Mouse (Mus musculus) inflammation-experienced regulatory T-cells, adult 6 months (primary cell): Measurements from ENCODE around the gene Rgs17. TPM values are rescaled to one million over a fixed set of nuclear protein-coding genes. Genes with fewer than 3 reads are reported as not detected.

Source experiments
- ATAC-seq: one replicate; pipeline ENCODE4 v1.8.0; 2017
- polyA plus RNA-seq, 3 experiments: library from polyadenylated mRNA; unstranded; fragments of 100-300 nt; shearing (Covaris generic); gene quantifications; one replicate each; pipeline ENCODE4 v1.2.1; 2017

Gene Rgs17
- polyA plus RNA-seq, 3 experiments from 2014 or later = not detected

DNA sequence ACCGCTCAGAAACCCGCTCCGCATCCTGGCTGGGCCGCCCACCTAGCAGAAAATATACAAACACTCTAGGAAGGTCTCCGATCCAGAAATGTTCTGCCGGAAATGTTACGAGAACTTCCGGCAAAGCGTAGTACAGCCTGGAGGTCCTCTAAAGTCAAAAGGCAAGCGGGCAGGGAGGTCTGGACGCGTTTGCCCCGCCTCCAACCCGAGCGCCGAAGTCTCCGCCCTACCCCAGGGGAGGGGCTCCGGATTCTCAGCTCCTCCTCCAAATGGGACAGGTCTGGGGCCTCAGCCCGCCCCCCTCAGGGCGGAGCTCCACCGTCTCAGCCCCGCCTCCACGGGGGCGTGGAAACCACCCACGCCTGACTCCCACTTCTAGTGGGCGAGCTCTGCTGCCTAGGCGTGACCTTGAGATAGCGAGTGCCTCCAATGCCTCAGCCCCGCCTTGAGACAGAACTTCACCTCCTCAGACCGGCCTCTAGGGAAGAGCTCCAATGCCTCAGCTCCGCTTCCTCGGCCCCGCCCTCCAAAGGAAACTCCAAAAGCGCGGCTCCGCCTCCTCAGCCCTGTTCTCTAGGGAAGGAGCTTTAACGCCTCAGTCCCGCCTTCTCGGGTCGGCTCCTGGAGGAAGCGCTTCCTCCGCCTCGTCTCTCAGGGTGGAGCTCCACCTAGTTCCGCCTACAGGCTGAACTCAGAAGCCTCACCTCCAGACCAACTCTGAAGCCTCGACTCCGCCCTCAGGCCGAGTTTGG, 98.3 kb downstream of the Rgs17 start, which contains the start of gene Mtrf1l:
Gene Mtrf1l (minus strand): TSS at position 171 of the 752 bp plus-strand sequence.
- peak; percentile 83 for ATAC-seq

DNA sequence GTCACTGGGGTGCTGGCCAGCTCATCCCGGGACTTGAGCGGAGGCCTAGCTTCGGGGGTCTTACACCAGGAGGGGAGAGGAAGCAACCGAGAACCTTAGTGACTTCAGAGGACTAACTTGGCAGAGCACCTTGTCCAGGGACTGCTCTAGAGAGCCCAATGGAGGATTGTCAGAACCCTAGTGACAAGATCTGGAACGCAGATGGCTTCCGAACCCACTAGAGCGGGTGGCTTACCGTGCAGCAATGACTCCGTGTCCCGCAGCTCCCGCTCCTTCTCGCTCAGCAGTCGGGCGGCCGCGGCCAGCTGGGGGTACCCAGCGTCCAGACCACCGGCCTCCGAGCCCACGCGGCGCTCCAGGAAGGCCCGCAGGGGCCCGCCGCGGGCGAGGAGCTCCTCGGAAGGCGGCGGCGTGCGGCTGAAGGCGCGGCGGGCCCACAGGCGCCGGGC, 98.9 kb downstream of the Rgs17 start:
- ATAC-seq = no peak

GRCm38 (mm10) chr10:5818772-5819171, 103.4 kb downstream of the Rgs17 start:
- no peak for ATAC-seq

DNA sequence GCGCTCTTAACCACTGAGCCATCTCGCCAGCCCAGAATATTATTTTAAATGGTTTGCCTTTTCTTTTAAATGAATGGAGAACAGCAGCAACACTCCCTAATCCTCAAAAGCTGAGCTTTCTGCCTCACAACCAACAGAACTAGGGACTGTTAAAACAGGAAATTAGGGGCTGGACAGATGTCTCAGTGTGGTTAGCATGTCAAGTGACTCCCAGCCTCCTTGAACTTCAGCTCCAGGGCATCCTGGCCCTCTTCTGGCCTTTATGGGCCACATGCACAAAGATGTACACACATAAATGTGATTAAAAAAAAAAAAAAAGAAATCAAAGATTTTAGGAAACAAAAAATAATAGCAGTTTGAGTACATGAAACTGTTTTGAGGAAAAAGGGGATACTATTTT, 106.2 kb downstream of the Rgs17 start:
- no peak for ATAC-seq

DNA sequence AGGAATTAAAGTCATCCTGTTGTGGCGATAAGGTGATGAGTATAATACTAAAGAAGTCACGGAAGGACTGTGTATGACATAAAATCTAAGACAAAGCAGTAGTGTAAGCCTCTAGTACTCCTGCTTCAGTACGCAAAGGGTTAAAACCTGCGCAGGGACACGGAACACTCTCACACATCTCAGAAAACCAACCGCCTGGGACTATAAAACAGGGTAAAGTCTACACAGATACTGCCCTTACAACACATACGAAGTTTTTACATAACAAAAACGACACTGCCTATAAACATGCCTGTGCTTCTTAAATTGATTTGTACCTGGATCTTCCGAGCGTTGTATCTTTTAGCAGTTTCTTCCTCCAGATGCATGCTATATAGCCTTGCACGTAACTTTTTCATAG, 108.5 kb downstream of the Rgs17 start:
- no peak for ATAC-seq

GRCm38 (mm10) chr10:5807683-5808082, 114.5 kb downstream of the Rgs17 start:
- no peak for ATAC-seq

DNA sequence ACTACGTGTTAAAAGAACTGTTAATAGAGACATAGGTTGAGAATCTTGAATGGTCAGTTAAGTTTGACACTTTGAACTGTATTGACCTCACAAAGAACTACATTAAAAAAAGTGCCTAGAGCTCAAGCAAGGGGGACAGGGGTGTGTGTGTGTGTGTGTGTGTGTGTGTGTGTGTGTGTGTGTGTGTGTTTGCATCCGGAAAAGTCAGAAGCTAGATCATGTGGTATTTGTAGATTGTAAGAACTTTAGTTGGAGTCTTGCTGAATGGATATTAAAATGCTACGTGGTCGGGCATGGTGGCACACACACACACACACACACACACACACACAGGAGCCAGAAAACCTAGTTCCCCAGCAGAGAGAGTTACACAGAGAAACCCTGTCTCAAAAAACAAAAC, 115.2 kb downstream of the Rgs17 start:
- ATAC-seq = no peak

DNA sequence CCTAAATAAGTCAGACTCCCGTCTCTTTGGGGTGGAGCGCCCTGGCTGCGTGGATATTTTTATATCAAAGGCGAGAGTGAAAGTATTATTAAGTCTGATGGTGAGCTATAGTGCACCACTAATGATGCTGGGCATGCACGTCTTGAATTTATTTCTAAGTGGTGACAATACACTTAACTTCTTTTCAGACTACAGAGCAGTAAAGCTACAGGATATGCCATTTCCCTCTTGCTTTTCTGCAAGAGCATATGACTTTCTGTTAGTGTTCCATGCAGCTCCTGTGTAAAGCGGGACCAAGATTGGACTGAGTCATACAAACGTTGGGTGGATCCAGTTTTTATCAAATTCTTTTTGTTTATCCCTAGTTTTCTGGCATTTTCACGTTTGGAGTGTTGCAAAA, 115.8 kb downstream of the Rgs17 start:
- ATAC-seq = no peak

DNA sequence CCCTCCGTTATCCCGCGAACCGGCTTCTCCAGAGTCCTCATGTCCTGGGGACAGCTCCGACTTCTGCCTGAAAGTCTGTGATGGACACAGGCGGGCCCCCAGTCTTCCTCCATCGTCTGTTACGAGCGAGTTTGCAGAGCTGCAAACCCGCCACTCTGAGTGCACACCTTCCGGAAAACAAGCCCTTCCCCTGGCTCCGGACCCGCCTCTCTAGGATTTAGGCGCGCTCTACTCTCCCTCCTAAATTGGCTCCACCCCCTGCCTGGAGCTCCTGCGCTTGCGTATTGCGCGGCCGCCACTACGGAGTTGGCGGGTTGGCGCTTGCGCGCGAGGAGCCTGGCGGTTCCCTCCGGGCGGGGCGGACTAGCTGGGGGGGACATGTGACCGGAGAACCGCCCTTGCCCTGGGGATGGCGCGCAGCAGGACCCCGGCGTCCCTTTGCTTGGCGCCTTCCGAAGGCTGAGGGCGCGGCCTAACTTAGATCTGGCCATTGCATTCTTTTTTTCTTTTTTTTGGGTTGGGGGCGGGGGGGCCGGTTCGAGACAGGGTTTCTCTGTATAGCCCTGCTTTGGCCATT, 116.4 kb downstream of the Rgs17 start:
- ATAC-seq = peak; percentile 81

- ATAC-seq = peak; percentile 90
Measured at GRCm38 (mm10) chr10:5805243-5805730, 116.9 kb downstream of the Rgs17 start, which contains the start of gene Fbxo5. Fbxo5 (minus strand) TSS chr10:5805600.

GRCm38 (mm10) chr10:5804691-5805156, 117.5 kb downstream of the Rgs17 start:
- no peak for ATAC-seq

DNA sequence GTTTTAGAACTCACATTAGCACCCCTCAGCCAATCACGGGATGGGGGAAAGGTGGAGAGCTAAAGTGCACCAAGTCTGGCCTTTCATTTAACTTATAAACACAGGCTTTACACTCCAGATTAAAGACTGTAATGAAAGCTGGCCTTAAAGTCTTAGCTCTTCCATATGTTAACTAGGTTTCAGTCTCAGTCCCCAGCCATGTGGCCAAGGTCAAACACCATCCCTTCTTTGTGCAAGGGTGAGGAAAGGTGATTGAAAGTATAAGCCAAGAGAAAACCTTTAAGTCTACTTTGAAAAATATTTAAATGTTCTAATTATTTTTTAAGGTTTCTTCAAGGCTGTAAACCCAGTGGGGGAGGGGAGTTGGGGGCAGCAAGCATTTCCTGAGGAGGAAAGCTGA, 118.5 kb downstream of the Rgs17 start:
- no peak for ATAC-seq

DNA sequence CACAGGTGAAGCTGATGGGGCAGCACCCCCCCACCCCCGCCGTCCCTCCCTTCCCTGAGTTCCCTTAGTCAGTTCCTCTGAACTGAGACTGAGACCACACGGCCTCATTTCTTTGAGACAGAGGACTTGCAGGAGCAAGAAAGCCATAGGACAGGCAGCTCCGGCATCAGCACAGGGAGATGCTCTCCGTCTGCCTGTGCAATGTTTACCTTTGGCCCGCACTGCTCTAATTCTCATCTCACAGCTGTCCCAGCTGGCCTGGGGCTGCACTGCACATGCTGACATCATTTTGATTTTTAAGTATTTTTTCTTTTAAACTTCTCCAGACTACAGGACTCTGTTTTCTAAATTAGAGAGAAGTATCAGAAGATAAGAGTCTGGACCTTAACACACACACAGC, 119.3 kb downstream of the Rgs17 start:
- ATAC-seq = no peak

- ATAC-seq = no peak
Measured at GRCm38 (mm10) chr10:5800490-5800889, 121.7 kb downstream of the Rgs17 start.

- no peak for ATAC-seq
Measured at GRCm38 (mm10) chr10:5798069-5798468, 124.1 kb downstream of the Rgs17 start.

- ATAC-seq = no peak
Measured at GRCm38 (mm10) chr10:5790657-5791056, 131.5 kb downstream of the Rgs17 start.

GRCm38 (mm10) chr10:5786923-5787322, 135.3 kb downstream of the Rgs17 start:
- no peak for ATAC-seq

Other genes with a start within 250 kb of the Rgs17 start
- 10 to 100 TPM; 13.7 to 95.2 (median 16.8) TPM for gene Fbxo5, start 116.8 kb downstream of the Rgs17 start, polyA plus RNA-seq
- gene Mtrf1l, start 98.5 kb downstream of the Rgs17 start, polyA plus RNA-seq = 1 to 10 TPM; 3.6 to 9.8 (median 5.2) TPM